Mouse (Mus musculus) monocyte, adult 5-6 weeks (primary cell): ENCODE results near the gene Pde8b. TPM values are rescaled to one million over a fixed set of nuclear protein-coding genes. Genes with fewer than 3 reads are reported as not detected.

Experiments
- ATAC-seq: fragments of 153-309, 156-312 bp; replicated peaks from 2 replicates; pipeline ENCODE4 v1.8.0; 2017; ENCODE audit warnings: mild to moderate bottlenecking; ENCODE audit not compliant: low TSS enrichment, insufficient number of reproducible peaks, severe bottlenecking, poor library complexity, low FRiP score
- total RNA-seq: library from RNA; stranded (forward); fragments of 200-1000, 200-491, 200-594 nt; gene quantifications from 3 replicates; pipeline ENCODE4 v1.2.3, GENCODE M21; 2017

Gene Pde8b
- total RNA-seq, 1 experiment from 2014 or later, result 5.0 TPM

DNA sequence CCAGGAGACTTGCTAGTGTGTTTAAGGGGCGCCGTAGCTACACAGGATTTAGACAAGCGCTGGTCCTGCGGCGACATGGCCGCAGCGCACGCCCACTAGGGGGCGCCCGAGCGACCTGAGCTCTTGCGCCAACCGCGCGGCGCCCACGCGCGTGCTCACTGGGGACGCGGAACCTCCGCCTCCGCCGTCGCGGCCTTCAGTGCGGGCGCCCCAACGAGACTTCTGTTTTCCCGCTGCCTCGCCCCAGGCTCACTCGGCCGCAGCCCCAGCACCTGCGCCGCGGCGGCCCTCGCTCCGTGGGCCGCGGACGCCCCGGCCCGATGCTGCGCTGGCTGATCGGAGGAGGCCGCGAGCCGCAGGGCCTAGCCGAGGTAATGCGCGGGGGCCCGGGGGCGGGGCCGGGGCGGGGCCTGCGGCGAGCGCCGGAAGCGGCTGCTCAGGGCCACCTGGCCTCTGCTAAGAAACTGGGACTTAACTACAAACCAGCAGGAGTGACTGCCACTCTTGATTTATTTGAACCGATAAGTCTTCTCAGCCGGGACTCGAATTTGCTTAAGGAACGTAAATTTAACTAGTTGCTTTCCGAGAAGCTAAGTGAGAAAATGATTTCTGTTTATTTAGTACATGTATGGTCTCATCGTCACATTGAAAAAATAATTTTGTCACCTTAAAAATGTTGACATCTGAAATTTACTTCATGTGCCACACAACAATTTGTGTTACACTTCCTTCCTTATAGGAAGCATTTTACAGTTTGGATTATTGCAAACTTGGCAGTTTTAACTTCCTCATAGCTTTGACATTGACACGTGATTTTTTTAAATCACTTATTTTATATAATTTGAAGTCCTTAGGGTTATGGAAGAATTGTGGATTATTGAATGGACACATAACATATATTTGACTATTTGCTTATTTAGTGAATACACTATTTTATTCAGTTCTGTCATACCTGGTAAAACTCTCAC, 273.6 kb downstream of the Pde8b start, which contains the start of gene Wdr41:
TSS of gene Wdr41 (plus strand) at position 126 of the 968 bp plus-strand sequence.
- ATAC-seq, result peak; percentile 82

- no peak for ATAC-seq
Measured at GRCm38 (mm10) chr13:94975828-94976218, 274.3 kb downstream of the Pde8b start.

Other genes starting within 250 kb of the Pde8b start
- 1.9 to 6.5 TPM (median 4.9 TPM) in 3 replicates for gene Zbed3, start 73.3 kb upstream of the Pde8b start, total RNA-seq
- gene Aggf1, start 125.0 kb upstream of the Pde8b start, total RNA-seq, result 54.7 to 66.6 TPM (median 55.3 TPM) in 3 replicates
- not detected in 3 replicates for gene Crhbp, start 194.6 kb upstream of the Pde8b start, total RNA-seq
- not detected in 3 replicates for gene S100z, start 228.4 kb upstream of the Pde8b start, total RNA-seq